Mouse (Mus musculus) spleen, postnatal 4 days (tissue): Measurements from ENCODE around the gene Nova2.

Experiments
- DNase-seq, 2 experiments: peaks; one replicate each; pipeline ENCODE4 v3.0.0; 2022; ENCODE audit warnings: low spot score in 2 of 2

Nova2 gene

GRCm38 (mm10) chr7:19010581-19010980 lies 84.9 kb downstream of the Nova2 start:
- no peak for DNase-seq

- no peak for DNase-seq
Observed at GRCm38 (mm10) chr7:19012025-19012621, 86.4 kb downstream of the Nova2 start.

GRCm38 (mm10) chr7:19012882-19013281 lies 87.2 kb downstream of the Nova2 start:
- DNase-seq, result no peak

- DNase-seq, result no peak
Observed at GRCm38 (mm10) chr7:19014452-19014851, 88.8 kb downstream of the Nova2 start.
